Mouse (Mus musculus) urinary bladder, postnatal 36 days (tissue): ENCODE results near the gene Fbxl16.
A peak's percentile ranks its signal among the peaks of the same experiment; 100 is the strongest.

Experiments used
- DNase-seq, 2 experiments: peaks; one replicate each; pipeline ENCODE4 v3.0.0; 2022; ENCODE audit warnings: low spot score in 2 of 2, mixed read lengths in 1 of 2

Gene Fbxl16

GRCm38 (mm10) chr17:25808789-25809605, at the start of gene Fbxl16:
Gene Fbxl16 (plus strand): TSS chr17:25809085.
- DNase-seq: peak in 1 of 2 experiments; percentile 66

- DNase-seq: no peak
Measured at GRCm38 (mm10) chr17:25760148-25760547, 48.7 kb upstream of the Fbxl16 start.

- DNase-seq: no peak
Measured at GRCm38 (mm10) chr17:25761561-25761970, 47.3 kb upstream of the Fbxl16 start.

- no peak for DNase-seq
Measured at GRCm38 (mm10) chr17:25762591-25762990, 46.3 kb upstream of the Fbxl16 start.

- no peak for DNase-seq
Measured at GRCm38 (mm10) chr17:25765886-25766285, 43.0 kb upstream of the Fbxl16 start.

DNA sequence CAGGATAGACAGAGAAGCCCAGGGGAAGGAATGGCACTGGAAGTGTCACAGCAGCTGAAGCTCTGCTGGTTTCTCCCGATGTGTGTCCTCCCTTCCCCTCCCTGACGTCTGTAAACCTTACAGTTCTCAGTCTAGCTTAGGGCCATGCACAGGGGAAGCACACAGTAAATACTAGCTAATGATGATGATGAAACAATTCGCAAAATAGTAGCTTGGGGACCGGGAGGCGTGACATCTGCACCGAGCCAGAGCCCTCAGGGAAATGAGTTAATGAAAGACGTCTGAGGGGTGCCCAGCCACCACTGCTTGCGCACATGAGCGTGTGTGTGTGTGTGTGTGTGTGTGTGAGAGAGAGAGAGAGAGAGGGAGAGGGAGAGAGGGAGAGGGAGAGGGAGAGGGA, 39.6 kb upstream of the Fbxl16 start:
- no peak for DNase-seq

GRCm38 (mm10) chr17:25773549-25774120, 35.2 kb upstream of the Fbxl16 start, which contains the start of gene Narfl:
Gene Narfl (plus strand): TSS chr17:25773776.
- peak; percentile 96 to 97 for DNase-seq

GRCm38 (mm10) chr17:25775318-25776062, 33.4 kb upstream of the Fbxl16 start:
- DNase-seq: no peak

DNA sequence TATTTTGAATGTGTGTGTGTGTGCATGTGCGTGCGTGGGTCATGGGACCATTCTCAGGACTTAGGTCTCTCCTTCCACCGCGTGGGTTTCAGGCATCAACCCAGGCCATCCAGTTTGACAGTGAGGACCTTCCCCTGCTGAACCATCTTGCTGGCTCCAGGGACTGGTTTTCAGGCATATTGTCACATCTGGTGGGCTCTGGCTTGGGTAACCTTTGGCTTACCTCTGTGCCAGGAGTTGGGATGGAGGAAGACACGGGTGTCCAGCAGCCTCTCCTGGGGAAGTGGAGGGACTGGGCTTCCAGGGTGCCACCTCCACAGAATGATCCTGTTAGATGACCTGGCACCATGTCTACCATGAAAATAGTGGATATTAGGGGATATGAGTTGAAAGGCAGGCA, 30.9 kb upstream of the Fbxl16 start:
- no peak for DNase-seq

DNA sequence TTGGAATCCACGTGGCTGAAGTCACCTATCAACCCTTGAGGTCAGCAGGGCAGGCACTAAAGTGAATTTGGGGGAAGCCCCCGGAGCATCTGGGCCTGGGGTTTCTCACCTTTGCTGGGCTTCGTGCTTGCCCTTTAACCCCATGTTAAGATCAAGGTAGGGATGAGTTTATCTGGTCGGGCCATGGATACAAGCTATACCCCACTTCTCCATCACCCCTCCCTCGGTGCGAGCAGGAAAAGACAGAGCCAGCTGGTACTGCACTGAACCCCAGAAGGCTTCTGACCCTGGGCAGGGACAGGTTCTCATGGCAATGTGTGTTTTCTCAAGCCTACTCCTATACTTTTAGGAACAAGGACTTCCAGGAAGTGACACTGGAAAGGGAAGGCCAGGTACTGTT, 27.5 kb upstream of the Fbxl16 start:
- DNase-seq: no peak

- no peak for DNase-seq
Measured at GRCm38 (mm10) chr17:25783086-25783485, 25.8 kb upstream of the Fbxl16 start.

DNA sequence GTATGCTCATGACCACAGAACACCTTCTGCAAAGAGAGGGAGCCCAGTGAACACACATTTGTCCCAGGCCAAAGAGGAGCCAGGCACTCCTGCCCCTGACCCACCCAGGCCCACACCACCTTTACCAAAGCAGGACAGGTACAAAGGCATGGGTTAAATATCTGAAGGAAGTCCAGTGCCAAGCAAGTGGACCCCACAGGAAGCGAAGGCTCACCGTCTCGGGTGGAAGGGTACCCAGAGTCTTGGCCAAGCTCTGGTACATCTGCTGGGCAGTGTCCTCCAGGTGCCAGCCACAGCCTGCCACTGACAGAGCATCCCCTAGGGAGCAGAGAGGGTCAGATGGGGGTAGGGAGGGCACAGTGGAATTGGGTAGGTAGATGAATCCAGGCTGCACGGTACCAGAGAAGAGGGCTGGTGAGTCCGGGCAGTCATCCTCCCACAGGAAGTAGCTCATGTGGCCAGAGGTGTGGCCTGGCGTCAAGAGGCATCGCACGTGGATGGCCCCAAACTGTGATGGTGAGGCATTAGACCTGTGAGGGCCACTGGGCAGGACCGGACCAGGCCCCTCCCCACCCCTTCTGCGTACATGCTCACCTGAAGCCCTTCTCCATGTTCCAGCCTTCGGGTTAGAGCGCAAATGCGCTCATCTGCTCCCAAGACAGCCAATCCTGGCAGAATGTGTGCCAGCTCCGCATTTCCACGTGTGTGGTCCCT, 24.9 kb upstream of the Fbxl16 start:
- no peak for DNase-seq

- DNase-seq: peak; percentile 94
Measured at GRCm38 (mm10) chr17:25785281-25785745, 23.6 kb upstream of the Fbxl16 start, which contains the start of gene Haghl. Gene Haghl (minus strand): TSS chr17:25785673.

DNA sequence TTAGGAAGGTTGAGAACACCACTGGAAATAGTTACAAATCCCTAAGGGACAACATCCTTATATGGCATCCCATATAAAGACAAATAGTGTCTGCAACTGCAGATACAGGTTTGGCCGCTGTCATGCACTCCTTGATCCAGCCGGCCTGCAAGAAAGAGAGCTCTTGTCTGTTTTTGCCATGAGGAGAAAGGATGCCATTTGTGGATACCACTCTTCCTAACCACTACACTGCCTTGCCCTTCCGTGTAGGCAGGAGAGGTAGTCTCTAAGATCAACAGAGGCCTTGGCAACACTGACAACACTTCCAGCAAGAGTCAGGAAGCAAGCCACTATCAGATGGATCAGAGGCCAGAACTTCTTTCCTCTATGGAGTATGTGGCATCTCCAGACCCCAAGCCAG, 22.6 kb upstream of the Fbxl16 start, which contains the start of gene Ccdc78:
Gene Ccdc78 (plus strand): TSS at position 301 of the 400 bp plus-strand sequence.
- DNase-seq: no peak

DNA sequence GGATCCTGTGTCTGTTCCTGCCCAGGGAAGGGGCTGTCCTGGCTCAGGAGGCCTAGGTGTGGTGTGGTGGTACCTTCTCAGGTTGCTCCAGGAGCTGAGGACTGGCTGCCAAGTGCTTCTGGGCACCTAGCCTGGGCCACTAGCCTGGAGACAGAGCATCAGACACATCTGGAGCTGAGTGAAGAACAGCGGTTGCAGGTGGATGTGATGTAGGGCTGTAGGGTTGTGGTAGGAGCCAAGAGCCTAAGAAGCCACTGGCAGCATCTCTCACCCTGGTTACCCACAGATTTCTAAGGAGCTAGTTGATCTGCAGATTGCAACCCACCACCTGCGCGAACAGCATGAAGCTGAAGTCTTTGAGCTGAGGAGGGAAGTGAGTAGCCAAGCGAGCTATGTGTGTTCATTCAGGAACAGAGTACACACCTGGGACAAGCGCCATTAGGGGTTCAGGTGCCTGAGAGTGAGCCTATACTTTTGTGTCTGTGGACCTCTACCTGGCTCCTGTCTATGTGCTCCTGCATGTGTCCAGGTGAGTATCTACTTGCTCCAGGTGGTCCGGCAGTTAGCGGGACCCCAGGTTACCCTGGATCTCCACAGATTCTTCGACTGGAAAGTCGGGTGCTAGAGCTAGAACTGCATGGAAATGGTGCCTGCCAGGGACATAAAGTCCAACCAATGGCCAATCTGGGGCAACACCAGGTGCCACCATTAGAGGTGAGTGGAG, 21.9 kb upstream of the Fbxl16 start:
- no peak for DNase-seq

DNA sequence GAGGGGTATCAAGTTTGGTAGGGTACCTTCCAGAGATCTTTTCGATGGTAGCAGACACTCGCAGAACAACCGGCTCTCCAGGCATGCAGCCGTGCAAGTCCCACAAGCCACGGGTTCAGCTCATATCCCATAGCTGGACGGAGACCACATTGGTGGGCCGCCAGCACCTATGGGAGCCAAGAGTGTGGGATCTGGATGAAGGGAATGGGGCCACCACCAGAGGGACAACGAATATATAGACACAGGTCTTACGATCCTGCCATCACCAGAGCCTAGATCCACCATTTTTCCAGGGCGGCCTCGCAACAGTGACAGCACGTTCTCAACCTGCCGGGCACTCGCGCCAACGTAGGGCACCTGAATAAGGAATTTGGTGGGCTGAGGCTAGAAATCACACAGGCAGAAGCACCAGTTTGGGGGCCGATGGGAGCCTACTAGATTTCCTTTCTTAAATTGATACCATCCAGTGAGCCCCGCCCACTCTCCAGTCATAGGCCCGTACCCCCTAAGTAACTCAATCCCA, 17.5 kb upstream of the Fbxl16 start:
- DNase-seq: no peak

- DNase-seq: peak; percentile 81 to 84
Measured at GRCm38 (mm10) chr17:25791843-25792527, 16.9 kb upstream of the Fbxl16 start.

- DNase-seq: peak; percentile 33 to 69
Measured at GRCm38 (mm10) chr17:25792615-25793014, 16.3 kb upstream of the Fbxl16 start, which contains the start of gene Fam173a. Gene Fam173a (minus strand): TSS chr17:25792901.

- DNase-seq: no peak
Measured at GRCm38 (mm10) chr17:25794197-25794596, 14.7 kb upstream of the Fbxl16 start.

GRCm38 (mm10) chr17:25794998-25795397, 13.9 kb upstream of the Fbxl16 start:
- DNase-seq: no peak
